Mouse (Mus musculus) ZHBTc4 (cell line): Measurements from ENCODE around the gene Ly6g6d.
A peak's percentile ranks its signal among the peaks of the same experiment; 100 is the strongest.
"Not testable (repeated sequence)": the region's sequence is repeated elsewhere in the genome, so short reads cannot be mapped to it uniquely, and the experiment has no call there.

Experiments used
- DNase-seq: peaks from one replicate; pipeline ENCODE4 v3.0.0-alpha.2; 2011; ENCODE audit warnings: low read depth, low spot score

The Ly6g6d gene

DNA sequence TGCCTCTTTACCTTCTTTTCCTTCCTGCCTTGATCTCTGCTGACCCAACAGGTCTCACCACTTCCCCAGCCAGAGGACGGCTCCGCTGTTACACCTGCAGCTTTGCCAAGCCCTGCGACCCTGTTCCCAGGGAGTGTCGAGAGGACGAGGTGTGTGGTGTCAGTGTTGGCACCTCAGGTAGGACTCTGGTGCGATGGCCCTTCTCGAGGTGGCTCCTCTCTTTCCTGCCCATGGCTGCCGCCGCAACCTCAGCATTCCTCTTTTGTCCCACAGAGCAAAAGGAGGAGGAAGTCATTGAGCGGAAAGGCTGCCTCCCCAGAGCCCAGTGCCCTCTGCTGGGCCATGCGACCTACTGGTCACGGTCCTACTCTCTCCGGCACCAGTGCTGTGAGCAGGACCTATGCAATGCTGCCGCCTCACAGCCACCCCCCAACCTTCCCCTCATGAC lies at the start of gene Ly6g6d:
Ly6g6d (minus strand) TSS at position 280 of the 448 bp plus-strand sequence.
- DNase-seq = no peak

- DNase-seq = no peak
Observed at GRCm38 (mm10) chr17:35127017-35127416, 49.2 kb upstream of the Ly6g6d start.

DNA sequence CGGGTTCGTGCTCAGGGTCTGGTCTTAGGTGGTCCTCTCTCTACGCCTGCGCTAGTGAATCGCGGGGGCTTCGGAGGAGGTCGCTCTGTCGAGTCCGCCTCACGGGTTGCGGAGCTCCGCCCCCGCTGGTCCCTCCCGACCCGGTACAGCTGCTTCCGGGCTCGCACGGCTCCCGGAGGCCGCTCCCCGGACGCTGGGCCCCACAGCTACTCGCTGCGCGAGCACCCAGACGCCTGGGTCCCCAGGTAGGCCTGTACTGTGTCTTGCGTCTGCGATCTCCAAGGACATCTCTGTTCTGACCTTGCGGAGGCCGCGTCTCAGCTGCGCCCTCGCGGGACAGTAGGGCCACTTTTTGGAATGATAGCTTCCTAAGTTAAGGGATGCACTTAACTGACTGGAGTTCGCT lies 48.3 kb upstream of the Ly6g6d start, which contains the start of gene D17H6S53E:
D17H6S53E (plus strand) TSS at position 168 of the 406 bp plus-strand sequence.
- peak; percentile 51 for DNase-seq

DNA sequence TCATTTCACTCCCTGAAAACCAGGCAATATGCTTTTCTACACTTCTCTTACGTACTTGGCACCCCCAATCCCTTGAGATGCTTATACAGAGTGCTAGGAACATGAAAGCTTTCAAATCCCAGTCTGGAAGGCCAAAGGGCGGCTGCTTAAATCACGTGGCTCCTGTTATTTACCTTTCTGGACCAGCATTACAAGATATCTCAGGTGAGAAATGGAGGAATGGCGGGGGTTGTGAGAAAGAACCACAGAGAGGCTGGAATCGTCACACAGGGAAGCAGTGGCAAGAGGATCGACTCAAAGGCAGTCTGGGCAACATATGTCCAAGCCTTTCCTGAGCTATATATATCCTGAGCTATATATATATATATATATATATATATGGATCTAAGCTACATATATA lies 47.7 kb upstream of the Ly6g6d start:
- no peak for DNase-seq

DNA sequence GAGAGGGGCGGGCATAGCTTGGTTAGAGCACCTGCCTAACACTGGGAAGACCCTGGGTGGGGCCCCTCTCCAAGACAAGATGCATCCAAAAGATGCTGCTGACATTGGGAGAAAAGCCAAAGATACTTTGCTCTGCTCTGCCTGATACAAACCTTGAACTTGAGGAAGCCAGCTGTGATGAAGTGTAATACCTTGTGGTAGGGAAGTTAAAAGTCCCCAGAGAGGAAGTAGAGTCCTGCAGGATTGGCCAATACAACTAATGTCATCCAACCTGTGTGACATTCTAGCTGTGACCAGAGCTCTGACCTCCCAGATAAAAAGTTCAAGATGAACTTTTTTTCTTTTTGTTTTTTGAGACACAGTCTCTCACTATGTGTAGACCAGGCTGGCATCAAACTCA lies 47.2 kb upstream of the Ly6g6d start:
- DNase-seq = no peak

DNA sequence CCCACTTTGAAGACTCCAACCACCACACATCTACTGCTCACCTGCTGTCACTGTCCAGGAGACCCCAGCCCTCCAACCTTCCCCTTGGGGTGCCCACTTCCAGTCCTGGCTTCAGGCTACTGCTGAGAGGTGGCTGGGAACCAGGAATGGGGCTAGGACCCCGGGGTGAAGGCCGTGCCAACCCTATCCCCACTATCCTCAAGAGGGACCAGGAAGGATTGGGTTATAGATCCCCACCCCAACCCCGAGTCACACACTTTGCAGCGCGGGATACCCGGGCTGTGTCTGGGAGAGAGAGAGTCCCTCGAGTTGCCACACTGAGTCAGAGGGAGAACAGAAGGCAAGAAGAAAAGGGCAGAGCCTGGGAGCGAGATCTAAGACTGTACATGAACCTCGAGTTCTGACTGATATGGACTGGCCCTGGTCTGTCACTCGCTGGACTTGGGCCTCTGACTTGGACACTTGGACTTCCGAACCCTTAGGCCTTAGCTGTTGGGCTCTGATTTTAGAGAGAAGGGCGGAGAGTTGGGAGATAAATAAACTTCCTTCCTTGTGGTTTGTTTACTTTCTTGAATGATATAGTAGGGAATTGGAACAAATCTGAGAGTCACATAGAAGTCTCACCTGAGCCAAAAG lies 46.5 kb upstream of the Ly6g6d start:
- DNase-seq = not testable (repeated sequence)

GRCm38 (mm10) chr17:35123287-35123686 lies 45.4 kb upstream of the Ly6g6d start:
- not testable (repeated sequence) for DNase-seq

GRCm38 (mm10) chr17:35121871-35122303 lies 44.0 kb upstream of the Ly6g6d start, which contains the start of gene Csnk2b:
Csnk2b (minus strand) TSS chr17:35122053.
- peak; percentile 65 for DNase-seq

DNA sequence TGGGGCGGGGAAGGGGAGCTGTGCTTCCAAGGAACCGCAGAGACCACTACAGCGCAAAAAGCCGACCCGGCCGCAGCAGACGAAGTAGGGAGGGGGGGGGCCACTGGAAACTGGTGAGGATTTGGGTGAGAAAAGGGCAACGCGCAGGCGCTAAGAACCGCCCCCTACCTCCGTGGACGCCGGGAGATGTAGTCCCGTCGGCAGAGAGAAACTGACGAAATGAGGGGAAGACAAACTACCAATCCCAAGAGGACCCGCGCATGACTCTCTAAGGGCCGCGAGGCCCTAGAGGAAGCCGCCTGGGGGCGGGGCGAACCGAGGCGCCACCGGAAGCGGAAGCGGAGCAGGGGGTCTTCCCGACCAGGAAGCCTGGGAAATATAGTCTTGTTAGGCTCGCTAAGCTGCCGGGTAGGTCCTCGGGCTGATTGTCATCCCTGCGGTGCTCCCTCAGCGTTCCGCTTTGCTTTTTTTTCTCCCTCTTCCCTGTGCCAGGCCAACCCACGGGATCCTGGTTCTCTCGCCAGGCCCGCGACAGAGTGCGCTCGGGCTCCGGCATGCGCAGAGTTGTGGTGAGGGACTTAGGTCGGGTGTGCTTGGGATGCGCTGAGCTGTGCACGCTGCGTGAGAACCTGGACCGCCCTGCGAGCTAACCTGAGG lies 43.4 kb upstream of the Ly6g6d start, which contains the start of gene Gpank1:
Gpank1 (plus strand) TSS at position 313 of the 657 bp plus-strand sequence.
- DNase-seq = peak; percentile 100

DNA sequence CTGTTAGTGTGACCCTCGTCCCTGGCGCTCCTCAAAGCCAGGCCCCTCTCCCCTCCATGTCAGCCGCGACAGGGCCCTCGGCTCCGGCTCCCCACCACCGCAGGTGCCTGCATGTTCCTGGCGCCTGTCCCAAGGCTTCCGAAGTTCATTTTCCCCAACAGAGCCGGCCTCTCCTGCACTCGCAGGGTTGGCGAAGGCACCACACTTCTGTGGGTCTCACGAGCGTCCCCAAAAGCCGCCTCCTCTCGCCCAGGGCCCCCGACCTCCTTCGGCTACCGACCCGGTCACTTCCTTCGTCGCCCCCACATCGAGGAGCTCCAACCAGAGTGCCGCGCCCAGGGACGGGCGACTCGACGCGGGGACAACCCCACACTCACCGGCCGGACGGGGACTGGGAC lies 42.9 kb upstream of the Ly6g6d start:
- DNase-seq = peak; percentile 40

GRCm38 (mm10) chr17:35115046-35116019 lies 37.5 kb upstream of the Ly6g6d start, which contains the start of gene Ly6g5b:
Ly6g5b (minus strand) TSS chr17:35115428.
- DNase-seq = no peak

DNA sequence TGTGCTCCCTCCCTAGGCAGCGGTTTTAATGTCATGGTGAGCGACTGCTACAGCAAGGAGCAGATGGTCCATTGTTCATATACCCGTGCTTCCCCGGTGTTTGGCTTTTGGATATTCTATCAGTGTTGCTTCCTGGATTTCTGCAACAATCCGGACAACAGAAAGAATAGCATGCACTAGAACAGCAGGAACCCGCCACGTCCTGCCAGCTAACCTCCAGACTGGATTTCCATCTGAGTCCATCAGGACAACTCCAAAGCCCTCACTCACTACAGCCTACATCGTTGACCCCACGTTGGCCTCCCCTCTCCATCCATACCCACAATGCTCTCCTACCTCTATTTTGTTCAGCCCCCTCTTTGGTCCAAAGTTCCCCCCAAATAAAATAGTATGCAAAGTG lies 33.9 kb upstream of the Ly6g6d start:
- DNase-seq = no peak

DNA sequence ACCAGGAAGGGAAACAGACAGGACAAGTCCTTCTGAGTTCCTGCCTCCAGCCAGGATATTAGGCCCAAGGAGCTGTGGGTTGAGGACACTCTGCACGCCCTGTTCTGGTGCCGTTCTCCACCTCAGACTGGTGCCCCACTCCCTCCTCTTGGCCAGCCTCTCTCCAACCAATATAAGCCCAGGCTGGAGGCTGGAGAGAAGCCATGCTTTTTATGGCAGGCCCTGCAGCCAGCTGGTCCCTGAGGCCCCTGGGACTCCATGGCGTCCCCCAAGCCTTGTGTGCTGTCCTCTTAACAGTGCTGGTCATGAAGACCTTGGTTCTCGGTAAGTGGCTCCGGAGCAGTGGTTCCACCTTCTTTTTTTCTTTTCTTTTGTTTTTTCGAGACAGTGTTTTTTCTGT lies 30.2 kb upstream of the Ly6g6d start, which contains the start of gene Ly6g5c:
Ly6g5c (plus strand) TSS at position 183 of the 400 bp plus-strand sequence.
- DNase-seq = no peak

- no peak for DNase-seq
Observed at GRCm38 (mm10) chr17:35106522-35106921, 28.7 kb upstream of the Ly6g6d start.

DNA sequence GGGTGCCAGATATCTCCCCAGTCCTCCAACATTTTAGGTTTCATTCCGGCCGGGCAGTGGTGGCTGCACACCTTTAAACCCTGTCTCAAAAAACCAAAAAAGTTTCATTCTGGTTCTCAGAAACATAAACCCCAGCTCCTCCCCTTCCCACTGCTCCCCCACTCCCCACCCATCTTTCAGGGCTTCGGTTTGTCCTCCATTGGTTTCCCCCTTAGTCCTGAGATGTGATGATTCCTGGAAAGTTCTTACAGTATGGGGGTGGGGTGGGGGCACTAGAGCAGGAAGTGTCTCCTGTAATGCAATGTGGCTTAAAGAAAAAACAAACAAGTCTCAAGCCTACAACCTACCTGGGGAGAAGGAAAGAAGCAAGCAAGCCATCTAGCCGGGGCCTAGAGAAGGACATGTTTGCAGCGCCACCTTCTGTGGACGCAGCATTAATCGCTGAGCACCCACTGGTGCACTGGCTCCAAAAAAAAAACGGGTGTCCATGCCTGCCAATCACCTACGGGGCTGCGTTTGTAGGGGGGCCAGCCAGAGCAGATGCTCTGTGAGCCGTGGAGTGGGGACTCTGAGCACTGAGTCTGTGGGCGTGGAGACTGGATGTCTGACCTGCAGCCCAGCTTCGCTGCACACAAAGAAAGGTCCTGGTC lies 28.0 kb upstream of the Ly6g6d start:
- peak; percentile 50 for DNase-seq

DNA sequence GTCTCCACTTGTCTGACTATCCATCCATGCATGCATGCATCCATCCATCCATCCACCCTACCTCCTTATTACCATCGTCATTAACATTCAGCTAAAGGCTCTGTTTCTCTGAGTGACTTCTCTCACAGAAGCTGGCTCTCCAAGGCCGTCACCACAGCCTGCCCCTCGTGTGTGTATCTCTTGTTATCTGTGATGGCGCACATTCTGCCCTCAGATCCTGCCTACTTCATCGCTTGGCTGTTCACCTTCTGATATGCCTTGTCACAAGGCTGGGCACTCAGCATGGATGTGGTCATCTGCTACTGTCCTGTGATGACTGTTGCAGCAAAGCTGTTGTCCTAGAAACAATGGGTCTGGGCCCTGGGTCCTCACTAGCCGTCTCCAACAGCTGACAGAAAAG lies 26.9 kb upstream of the Ly6g6d start:
- no peak for DNase-seq

- no peak for DNase-seq
Observed at GRCm38 (mm10) chr17:35104079-35104478, 26.2 kb upstream of the Ly6g6d start.

- no peak for DNase-seq
Observed at GRCm38 (mm10) chr17:35103221-35103690, 25.4 kb upstream of the Ly6g6d start.

DNA sequence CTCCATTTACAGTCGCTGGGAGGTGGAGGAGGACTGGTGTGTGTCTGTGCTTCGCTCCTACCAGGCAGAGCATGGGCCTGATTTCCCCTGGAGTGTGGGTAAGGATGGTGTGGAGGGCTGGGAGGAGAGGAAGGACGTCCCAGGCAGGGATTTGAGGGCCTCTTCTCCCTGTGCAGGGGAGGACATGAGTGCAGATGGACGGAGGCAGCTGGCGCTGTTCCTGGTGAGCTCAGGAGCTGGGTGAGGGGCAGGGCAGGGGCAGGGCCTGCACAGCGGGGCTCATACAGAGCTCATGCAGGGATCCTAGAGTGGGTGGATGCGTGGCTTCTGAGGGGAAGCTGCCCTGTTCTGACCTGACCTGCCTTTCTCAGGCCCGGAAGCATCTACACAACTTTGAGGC lies 24.4 kb upstream of the Ly6g6d start:
- no peak for DNase-seq

DNA sequence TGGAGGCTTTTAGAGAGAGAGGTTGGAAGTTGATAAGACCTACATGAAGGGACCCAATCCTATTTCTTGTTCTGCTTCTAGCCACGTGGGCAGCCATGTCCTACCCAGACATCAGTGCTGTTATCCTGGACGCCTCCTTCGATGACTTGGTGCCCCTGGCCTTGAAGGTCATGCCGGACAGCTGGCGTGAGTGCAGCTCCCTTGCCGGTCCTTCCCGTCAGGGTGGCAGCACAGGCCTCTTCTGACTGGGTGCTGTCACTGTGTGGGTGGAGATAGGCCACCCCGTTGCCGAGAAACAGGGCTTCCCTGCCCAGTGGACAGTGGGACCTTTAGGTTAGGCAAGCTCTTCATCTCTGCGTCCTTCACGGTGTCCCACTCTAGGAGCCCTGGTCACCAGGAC lies 23.3 kb upstream of the Ly6g6d start:
- DNase-seq = no peak

GRCm38 (mm10) chr17:35100196-35100765 lies 22.4 kb upstream of the Ly6g6d start:
- no peak for DNase-seq
